Mouse (Mus musculus): ENCODE measurements around the gene Anxa6. TPM values are rescaled to one million over a fixed set of nuclear protein-coding genes. Genes with fewer than 3 reads are reported as not detected.

The Anxa6 gene
- polyA plus RNA-seq, 1 experiment from 2014 or later, result 39.9 TPM

DNA sequence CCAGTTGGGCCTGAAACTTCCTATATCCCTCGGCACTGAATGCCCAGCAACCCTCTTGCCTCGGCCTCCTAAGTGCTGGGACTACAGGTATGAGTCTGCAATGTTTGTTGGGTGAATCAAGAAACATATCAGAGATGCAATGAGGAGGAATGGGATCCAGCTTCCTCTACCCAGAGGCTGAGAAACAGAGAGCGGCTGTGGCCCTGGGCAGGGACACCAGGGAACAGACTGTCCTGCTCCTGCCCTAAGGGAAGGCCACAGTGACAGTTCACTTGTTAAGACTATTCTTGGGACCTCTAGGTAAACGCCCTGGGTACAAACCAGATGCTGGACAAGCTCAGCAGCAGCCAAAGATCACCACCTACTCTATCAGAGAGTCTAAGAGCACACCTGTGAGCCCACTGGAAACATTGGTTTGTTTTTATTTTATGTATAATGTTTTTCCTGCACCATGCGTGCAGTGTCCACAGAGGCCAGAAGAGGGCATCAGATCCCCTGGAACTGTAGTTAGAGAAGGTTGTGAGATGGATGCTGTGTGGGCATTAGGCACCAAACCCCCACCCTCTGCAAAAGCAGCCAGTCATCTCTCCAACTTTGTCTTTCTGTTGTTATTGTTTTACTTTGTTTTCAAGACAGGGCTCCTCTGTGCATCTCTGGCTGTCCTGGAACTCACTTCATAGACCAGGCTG is 101.7 kb downstream of the Anxa6 start:
- Histone ChIP-seq H3K27ac (replicated peaks) (no peak overlapping the region), H3K4me3 (no peak overlapping the region), H3K4me1 (peaks cover 8% of the 10 kb centered on the region), H3K9me3 (no peaks in the 10 kb centered on the region), H3K9ac (replicated peaks) (no peak overlapping the region), H3K27me3 (no peaks in the 10 kb centered on the region), H3K36me3 (no peaks in the 10 kb centered on the region), H3K4me2 (replicated peaks) (no peak overlapping the region)
- ATAC-seq (replicated peaks), result no peak
- 67% methylated on average over 5 of the region's 5 CpGs for WGBS

DNA sequence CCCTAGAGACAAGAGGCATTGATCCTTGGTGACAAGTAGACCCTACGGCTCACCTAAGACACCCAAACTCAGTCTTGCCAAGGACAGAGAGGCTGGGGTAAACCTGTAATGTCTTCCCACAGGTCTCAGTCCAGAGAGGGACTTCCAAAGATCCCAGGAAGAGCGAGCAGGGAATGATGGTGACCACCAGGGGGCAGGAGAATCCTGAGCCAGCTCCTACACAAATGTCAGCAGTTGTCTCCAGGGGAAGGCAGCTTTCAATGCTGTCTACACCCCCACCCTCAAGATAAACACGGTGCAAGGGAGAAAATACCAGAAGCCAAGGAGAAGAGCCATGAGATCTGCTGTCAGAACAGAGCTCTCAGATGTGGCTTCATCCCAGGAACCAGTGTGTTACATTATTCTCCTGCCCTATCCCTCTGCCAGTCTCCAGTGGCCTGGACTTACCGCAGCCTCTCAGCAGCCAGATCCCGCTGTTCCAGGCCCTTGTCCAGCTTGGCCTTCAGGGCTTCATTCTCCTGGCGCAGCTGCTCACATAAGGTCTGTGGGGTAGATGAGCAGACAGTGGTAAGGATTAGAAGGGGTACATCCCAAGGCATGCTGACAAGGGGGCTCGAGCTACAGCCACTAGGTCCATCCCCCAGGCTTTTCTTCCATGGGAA is 102.8 kb downstream of the Anxa6 start:
- no peak overlapping the region for H3K9ac ChIP-seq (replicated peaks)
- H3K4me1 ChIP-seq, result no peaks in the 10 kb centered on the region
- H3K27me3 ChIP-seq, result no peaks in the 10 kb centered on the region
- no peak overlapping the region for H3K4me2 ChIP-seq (replicated peaks)
- ATAC-seq (replicated peaks), result no peak
- H3K27ac ChIP-seq (replicated peaks), result no peak overlapping the region
- no peaks in the 10 kb centered on the region for H3K9me3 ChIP-seq
- H3K4me3 ChIP-seq, result no peak overlapping the region
- 71% methylated on average over 7 of the region's 7 CpGs for WGBS
- peaks cover 7% of the 10 kb centered on the region; the same call in 1 of the 2 replicates for H3K36me3 ChIP-seq

DNA sequence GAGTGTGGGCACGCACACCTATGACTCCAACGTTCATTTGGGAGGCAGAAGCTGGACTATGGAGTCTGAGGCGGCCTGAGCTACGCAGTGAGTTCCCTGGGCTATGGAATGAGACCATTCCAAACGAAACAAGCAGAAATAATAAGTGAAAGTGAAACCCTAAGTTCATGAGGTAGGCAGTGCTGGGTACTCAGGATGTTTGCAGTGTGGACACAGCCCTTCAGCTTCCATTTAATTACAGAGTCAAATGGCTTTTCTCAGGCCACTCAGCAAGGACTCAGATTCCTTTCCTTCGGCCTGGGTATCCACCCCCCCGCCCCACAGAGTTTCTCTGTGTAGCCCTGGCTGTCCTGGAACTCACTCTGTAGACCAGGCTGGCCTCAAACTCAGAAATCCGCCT is 103.5 kb downstream of the Anxa6 start:
- no peak overlapping the region for H3K4me2 ChIP-seq (replicated peaks)
- no peaks in the 10 kb centered on the region for H3K9me3 ChIP-seq
- H3K9ac ChIP-seq (replicated peaks), result no peak overlapping the region
- no peak overlapping the region for H3K27ac ChIP-seq (replicated peaks)
- no peaks in the 10 kb centered on the region for H3K4me1 ChIP-seq
- no peak overlapping the region for H3K4me3 ChIP-seq
- 83% methylated on average over 8 of the region's 8 CpGs for WGBS
- no peak for ATAC-seq (replicated peaks)
- no peaks in the 10 kb centered on the region for H3K27me3 ChIP-seq
- H3K36me3 ChIP-seq, result peaks cover 7% of the 10 kb centered on the region; the same call in 1 of the 2 replicates

DNA sequence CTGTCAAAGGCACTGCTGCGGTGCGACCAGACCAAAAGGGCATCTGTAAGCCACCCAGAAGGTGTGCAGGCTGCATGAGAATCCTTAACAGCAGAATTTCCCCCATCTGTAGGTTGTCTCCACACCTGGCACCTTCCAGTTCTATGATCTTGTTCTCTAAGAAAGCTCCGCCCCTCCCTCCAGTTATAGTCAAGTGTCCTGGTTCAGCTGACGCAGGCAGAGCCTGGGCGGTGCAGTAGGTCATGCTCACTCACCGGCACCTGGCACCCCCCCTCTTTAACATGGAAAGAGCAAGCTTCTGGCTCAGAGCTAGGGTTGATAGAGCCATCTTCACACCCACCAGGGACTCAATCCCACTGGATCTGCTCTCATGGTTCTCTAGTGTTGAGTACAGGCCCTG is 104.0 kb downstream of the Anxa6 start:
- WGBS, result 95% methylated on average over 6 of the region's 6 CpGs
- H3K36me3 ChIP-seq, result peaks cover 7% of the 10 kb centered on the region; the same call in 1 of the 2 replicates
- no peak overlapping the region for H3K27ac ChIP-seq (replicated peaks)
- H3K9me3 ChIP-seq, result no peaks in the 10 kb centered on the region
- H3K4me1 ChIP-seq, result no peaks in the 10 kb centered on the region
- no peak overlapping the region for H3K4me2 ChIP-seq (replicated peaks)
- no peak for ATAC-seq (replicated peaks)
- H3K9ac ChIP-seq (replicated peaks), result no peak overlapping the region
- no peak overlapping the region for H3K4me3 ChIP-seq
- no peaks in the 10 kb centered on the region for H3K27me3 ChIP-seq

Other genes with a start within 250 kb of the Anxa6 start
- gene Cdc42se2, start 245.8 kb downstream of the Anxa6 start, polyA plus RNA-seq (2015; fragmentation: Nextera tagmentation; extraction: Ambion mirVana), result 188 and 196 TPM in 2 replicates
- gene Lyrm7, start 172.5 kb downstream of the Anxa6 start, polyA plus RNA-seq (2015; fragmentation: Nextera tagmentation; extraction: Ambion mirVana), result 12.9 and 13.9 TPM in 2 replicates
- 778 and 784 TPM in 2 replicates for gene Hint1, start 167.1 kb downstream of the Anxa6 start, polyA plus RNA-seq (2015; fragmentation: Nextera tagmentation; extraction: Ambion mirVana)
- gene Gpx3, start 131.0 kb downstream of the Anxa6 start, polyA plus RNA-seq (2015; fragmentation: Nextera tagmentation; extraction: Ambion mirVana), result 17.0 and 17.2 TPM in 2 replicates
- gene Tnip1, start 70.5 kb downstream of the Anxa6 start, polyA plus RNA-seq (2015; fragmentation: Nextera tagmentation; extraction: Ambion mirVana), result 11.3 and 13.2 TPM in 2 replicates
- 0.32 and 0.34 TPM in 2 replicates for gene Ccdc69, start 44.7 kb upstream of the Anxa6 start, polyA plus RNA-seq (2015; fragmentation: Nextera tagmentation; extraction: Ambion mirVana)
- gene Gm2a, start 64.7 kb upstream of the Anxa6 start, polyA plus RNA-seq (2015; fragmentation: Nextera tagmentation; extraction: Ambion mirVana), result 18.7 and 18.9 TPM in 2 replicates
- gene Slc36a3, start 118.3 kb upstream of the Anxa6 start, polyA plus RNA-seq (2015; fragmentation: Nextera tagmentation; extraction: Ambion mirVana), result not detected in 2 replicates
- gene Slc36a2, start 151.6 kb upstream of the Anxa6 start, polyA plus RNA-seq (2015; fragmentation: Nextera tagmentation; extraction: Ambion mirVana), result 0.08 TPM in 1 of 2 replicates, not detected in the other
- gene Slc36a1, start 170.9 kb upstream of the Anxa6 start, polyA plus RNA-seq (2015; fragmentation: Nextera tagmentation; extraction: Ambion mirVana), result 2.6 and 3.0 TPM in 2 replicates

Measured in forebrain, embryonic 15.5 days (tissue).